Mouse (Mus musculus) ovary, postnatal 14 days (tissue): ENCODE measurements around the gene Ndufv1.
"Not testable (repeated sequence)": the region's sequence is repeated elsewhere in the genome, so short reads cannot be mapped to it uniquely, and the experiment has no call there.

Experiments
- DNase-seq: peaks from one replicate; pipeline ENCODE4 v3.0.0; 2022; ENCODE audit warnings: low spot score

The Ndufv1 gene

GRCm38 (mm10) chr19:4012432-4013022 lies at the start of gene Ndufv1:
TSS of gene Ndufv1 (minus strand) at chr19:4012806.
- peak; percentile 88 for DNase-seq

GRCm38 (mm10) chr19:4060899-4061465 lies 48.4 kb upstream of the Ndufv1 start:
- no peak for DNase-seq

- DNase-seq, result not testable (repeated sequence)
These were observed 47.7 kb upstream of the Ndufv1 start for GRCm38 (mm10) chr19:4060044-4060898.

- no peak for DNase-seq
These were observed 46.6 kb upstream of the Ndufv1 start, which contains the start of gene Gstp3 for GRCm38 (mm10) chr19:4059069-4059740. TSS of gene Gstp3 (minus strand) at chr19:4059569.

DNA sequence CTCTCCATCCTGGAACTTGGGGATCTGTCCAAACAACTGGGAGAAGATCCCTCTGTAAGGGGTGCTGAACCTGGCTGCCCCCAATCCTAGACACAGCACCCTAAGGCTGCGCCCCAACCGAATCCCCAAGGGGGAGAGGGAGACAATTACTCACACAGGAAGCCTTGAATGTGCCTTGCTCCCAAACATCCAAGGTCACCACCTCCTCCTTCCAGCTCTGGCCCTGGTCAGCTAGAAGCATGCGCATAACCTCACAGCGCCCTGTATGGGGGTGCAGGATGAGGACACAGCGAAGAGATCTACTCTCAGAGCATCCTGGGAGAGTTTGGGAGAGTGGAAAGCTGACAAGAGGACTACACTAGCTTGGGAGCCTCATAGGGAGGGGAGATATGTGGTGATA lies 46.0 kb upstream of the Ndufv1 start:
- no peak for DNase-seq

DNA sequence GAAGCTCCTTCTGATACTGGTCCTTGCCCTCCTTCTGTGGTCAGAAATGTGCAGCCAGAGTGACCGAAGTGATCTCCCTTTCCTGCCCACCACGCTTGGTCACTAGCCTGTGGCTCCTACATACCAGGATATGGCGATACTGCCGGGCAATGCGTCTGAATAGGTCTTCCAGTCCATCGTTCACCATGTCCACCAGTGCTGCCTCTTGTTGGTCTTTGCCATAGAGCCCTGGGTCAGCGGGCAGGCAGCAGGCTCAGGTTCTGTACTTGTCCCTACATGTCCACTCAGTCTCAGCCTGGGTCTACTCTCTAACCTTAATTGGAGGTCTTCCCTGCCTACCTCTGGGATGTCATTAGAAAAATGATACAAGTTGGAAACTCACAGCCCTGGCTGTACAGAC lies 45.4 kb upstream of the Ndufv1 start:
- DNase-seq, result no peak

DNA sequence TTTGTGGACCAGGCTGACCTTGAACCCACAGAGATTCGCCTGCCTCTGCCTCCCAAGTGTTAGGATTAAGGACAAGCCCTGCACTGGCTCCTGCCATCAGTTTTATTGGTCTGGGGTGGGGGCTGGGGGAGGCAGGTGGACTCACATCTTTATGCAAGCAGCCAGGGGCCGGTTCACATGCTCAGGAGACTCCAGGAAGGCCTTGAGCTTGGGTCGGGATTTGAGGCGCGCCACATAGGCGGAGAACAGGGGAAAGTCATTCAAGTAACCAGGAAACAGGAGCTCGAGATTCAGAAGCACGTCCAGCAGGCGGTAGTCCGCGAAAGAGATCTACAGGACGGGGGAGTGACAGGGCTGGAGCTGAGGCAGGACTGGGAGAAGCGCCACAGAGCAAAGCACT lies 44.8 kb upstream of the Ndufv1 start:
- DNase-seq, result no peak

GRCm38 (mm10) chr19:4056727-4057126 lies 44.1 kb upstream of the Ndufv1 start:
- DNase-seq, result no peak

DNA sequence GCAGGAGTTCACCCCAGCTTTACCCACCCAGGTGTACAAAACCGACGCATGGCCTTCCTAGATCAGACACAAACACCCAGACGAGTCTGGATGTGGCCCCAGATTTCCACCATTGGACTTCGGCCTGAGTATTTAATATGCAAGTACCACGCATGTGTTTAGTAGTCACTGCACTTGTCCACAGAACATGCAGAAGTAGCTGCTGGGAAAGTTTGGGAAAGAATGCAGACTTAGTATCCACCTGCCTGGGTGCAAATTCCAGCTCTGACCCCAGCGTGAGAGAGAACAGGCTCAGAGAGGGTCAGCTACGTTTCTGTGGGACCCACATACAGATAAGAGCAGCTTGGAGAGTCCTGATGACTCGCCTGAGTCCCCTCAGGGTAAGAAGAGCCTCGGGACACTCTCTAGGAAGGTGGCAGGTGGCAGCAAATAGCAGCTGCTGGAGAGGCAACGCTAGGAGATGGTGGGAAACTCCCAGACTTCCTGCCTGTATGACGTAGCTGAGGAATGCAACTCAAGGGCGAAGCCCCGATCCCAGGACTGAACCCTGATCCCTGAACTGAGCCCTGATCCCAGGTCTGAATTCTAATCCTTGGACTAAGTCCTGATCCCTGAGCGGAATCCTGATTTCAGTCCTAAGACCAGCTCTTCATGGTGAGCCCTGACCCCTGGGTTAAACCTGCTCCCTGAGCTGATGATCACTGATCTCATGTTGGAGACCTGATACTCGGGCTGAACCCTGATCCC lies 43.5 kb upstream of the Ndufv1 start:
- no peak for DNase-seq

DNA sequence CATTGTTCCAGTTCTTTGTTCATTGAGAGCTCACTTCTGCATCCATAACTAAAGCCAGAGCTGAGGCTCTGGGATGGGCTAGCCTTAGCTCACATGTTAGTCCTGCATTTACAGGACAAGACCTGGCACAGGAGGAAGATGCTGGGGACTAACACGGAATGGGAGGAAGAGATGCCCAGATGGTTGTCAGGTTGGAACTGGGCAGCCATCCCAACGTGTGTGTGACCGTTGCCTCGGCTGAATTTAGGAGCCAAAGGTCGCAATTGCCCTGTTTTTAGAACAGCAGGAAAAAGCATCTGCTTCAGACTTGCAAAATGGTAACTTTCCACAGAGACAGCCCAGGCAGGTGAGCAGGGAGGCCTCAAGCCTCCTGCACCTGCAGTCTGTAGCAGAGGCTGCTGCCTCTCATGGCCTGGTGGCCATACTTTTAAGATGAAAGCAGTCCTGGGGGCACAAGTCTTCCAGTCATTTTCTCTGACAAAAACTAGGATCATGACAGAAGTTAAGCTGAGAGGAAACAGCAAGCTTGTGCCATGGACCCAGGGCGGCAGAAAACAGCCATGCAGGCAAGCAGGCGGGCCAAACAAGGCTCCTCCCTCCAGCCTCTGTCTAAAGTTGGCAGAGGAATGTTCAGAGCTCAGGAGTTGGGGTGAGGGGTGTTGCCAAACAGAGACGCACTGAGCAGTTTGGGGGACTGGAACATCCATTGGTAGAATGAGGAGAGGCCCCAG lies 42.8 kb upstream of the Ndufv1 start:
- DNase-seq, result no peak

DNA sequence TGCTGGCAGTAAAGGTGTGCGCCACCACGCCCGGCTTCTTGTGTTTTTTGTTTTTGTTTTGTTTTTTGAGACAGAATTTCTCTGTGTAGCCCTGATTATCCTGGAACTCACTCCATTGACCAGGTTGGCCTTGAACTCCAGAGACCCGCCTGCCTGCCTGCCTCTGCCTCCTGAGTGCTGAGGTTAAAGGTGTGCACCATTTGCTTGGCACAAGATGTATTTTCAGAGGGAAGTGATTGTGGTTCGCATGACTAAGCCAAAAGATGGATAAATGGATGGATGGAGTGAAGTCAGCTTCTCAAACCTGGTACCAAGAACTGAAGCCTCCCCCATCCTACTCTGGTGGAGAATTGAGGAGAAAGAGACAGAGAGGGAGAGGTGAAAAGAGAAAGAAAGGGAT lies 42.0 kb upstream of the Ndufv1 start:
- no peak for DNase-seq

DNA sequence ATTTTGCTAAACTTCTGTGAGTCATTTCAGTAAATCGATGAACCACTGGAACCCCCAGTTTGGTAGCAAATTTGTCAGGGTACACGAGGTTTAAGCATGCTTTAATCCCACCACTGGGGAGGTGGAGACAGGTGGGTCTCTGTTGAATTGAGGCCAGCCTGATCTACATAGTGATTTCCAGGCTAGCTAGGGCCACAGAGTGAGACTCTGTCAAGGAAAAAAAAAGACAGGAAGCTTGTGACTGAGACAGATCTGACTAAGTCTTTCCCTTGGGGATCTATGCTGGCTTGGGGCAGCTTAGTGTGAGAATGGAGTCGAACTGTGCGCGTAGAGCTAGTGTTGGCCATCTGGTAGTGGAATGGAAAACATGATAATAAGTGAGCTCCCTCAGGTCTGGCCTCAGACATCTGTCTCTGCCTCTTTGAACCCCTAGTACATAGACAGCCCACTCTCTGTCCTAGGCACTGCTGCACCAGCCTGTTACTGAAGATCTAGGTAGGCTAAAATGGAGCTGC lies 40.0 kb upstream of the Ndufv1 start:
- DNase-seq, result no peak

DNA sequence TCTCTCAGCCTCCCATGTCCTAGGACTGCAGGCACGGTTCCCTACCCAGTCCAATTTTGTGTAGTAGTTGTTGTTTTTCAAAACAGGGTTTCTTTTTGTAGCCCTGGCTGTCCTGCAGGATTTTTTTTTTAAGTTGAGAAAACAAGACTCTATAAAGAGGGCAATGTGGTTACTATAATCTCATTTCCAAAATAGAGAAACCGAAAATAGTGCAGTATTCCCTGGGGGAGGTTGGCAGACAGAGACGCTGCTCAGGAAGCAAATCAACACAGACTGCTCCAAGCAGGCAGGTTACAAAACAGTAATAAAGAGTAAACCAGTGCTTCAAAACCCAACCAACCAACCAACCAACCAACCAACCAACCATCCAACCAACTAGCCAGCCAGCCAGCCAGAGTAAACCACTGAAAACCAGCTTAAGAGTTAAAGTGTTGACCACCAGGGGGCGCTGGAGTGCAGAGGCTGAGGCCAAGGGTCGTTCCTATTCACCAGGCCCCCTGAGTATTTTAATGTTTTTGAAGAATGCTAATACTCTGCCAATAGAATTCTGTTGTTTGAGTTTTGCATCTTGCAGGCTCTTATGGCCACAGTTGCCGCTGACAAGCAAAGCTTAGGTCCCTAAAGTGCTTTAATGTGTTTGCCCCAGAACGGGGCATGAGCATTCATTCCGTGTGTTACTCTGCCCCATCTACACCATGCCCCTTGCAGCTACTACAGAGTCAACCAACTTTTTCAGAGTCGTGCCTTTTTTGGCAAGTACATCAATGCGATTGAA lies 39.3 kb upstream of the Ndufv1 start:
- peak; percentile 58 for DNase-seq

DNA sequence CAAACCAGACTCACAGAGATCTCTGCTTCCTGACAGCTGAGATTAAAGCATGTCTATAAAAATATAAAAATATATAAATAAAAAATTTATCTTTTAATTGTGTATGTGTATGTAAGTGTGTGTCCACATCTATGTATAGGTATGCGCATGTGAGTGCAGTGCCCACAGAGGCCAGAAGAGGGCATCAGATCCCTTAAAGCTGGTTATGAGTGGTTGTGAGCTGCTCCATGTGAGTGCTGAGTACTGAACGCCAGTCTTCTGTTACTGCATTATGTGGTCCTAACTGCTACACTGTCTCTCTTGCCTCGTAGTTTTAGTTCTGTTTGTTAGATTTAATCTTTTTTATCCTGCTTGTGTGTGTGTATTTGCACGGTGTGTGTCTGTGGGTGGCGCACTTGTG lies 38.4 kb upstream of the Ndufv1 start:
- no peak for DNase-seq

DNA sequence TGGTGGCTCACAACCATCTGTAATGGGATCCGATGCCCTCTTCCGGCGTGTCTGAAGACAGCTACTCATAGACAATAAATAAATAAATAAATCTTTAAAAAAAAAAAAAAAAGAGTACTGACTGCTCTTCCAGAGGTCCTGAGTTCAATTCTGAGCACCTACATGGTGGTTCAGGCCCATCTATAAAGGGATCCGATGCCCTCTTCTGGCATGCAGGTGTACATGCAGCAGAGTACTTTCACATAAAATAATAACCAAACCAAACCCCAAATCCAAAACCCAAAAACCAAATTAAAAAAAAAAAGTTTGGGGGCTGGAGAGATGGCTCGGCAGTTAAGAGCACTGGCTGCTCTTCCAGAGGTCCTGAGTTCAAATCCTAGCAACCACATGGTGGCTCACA lies 36.5 kb upstream of the Ndufv1 start:
- not testable (repeated sequence) for DNase-seq

DNA sequence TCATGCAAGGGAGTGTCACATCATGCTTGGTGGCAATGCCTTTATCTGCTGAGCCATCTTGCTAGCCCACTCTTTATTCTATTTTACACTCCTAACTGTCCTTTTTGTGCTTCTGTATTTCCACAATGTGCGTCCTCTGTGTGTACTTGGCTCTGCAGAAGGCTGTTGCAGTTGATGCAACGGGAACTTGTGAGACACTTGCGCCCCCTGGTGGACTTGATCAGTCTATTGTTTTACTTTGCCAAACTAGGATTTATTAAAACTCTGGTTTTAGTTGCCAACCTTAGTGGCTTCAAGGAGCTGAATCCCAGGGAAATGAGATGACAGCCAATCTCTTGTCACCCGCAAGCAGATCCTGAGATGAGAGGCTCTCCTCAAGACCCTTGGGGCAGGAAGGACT lies 35.3 kb upstream of the Ndufv1 start:
- peak; percentile 73 for DNase-seq

GRCm38 (mm10) chr19:4046866-4047254 lies 34.3 kb upstream of the Ndufv1 start:
- DNase-seq, result no peak

- DNase-seq, result peak; percentile 62
These were observed 33.6 kb upstream of the Ndufv1 start, which contains the start of gene Gstp2 for GRCm38 (mm10) chr19:4045966-4046865. TSS of gene Gstp2 (minus strand) at chr19:4046023.

GRCm38 (mm10) chr19:4044109-4044508 lies 31.5 kb upstream of the Ndufv1 start:
- not testable (repeated sequence) for DNase-seq
